Mouse (Mus musculus): ENCODE data around the gene Dis3l. TPM values are rescaled to one million over a fixed set of nuclear protein-coding genes. Genes with fewer than 3 reads are reported as not detected.
A peak's percentile ranks its signal among the peaks of the same experiment; 100 is the strongest.
"Not testable (repeated sequence)": the region's sequence is repeated elsewhere in the genome, so short reads cannot be mapped to it uniquely, and the experiment has no call there.

Gene Dis3l
- polyA plus RNA-seq, 1 experiment from 2014 or later = 8.1 TPM

GRCm38 (mm10) chr9:64310996-64311785, 29.9 kb downstream of the Dis3l start:
- Histone ChIP-seq H3K36me3 (ENCODE audit: insufficient read depth, low read length) (peaks cover 22% of the 10 kb centered on the region), H3K9me3 (ENCODE audit: low read length) (no peaks in the 10 kb centered on the region), H3K27me3 (replicated peaks; ENCODE audit: insufficient read depth, low read length) (no peaks in the 10 kb centered on the region), H3K9ac (replicated peaks; ENCODE audit: low read depth) (no peak overlapping the region), H3K4me2 (replicated peaks; ENCODE audit: low read depth, low read length) (no peak overlapping the region), H3K27ac (ENCODE audit: low read length) (no peak overlapping the region), H3K4me1 (ENCODE audit: insufficient read depth, low read depth, low read length) (no peaks in the 10 kb centered on the region), H3K4me3 (ENCODE audit: low read depth, low read length) (no peak overlapping the region)
- WGBS = 73% methylated on average over 16 of the region's 16 CpGs
- TF ChIP-seq CTCF (IDR thresholded peaks at IDR 0.05) (peak; percentile 43), EP300 (IDR thresholded peaks at IDR 0.05) (no peak)
- DNase-seq (ENCODE audit: low spot score) (no peak), ATAC-seq (no peak)

DNA sequence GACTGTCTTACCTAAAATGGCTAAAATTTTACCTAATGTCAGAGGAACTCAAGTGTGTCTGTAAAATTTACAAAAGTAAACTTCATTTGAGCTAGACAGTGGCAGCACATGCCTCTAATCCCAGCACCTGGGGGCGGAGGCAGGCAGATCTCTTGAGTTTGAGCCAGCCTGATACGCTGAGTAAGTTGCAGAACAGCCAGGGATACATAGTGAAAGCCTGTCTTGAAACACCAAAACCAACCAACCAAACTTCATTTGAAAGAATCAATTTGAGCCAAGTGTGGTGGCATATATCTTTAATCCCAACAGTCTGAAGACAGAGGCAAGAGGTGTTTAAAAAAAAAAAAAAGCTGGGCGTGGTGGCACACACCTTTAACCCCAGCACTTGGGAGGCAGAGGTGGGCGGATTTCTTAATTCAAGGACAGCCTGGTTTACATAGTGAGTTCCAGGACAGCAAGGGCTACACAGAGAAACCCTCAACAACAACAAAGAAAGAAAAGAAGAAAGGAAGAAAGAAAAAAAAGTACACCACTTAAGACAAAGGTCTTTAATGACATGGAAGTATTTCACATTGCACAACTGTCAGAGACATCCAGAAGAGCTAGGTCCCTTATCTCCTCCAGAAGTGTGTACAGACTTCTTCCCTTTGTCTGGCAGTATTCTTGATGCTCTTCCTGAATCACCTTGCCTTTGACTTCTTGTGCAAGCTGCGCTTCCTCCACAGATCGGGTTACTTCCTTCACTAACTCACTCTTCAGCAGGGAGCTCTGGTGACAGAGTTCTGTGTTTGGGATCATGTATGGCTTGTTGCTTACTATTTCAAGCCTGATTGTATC, 34.4 kb downstream of the Dis3l start:
- Histone ChIP-seq H3K27me3 (replicated peaks; ENCODE audit: insufficient read depth, low read length) (no peaks in the 10 kb centered on the region), H3K4me2 (replicated peaks; ENCODE audit: low read depth, low read length) (no peak overlapping the region), H3K9ac (replicated peaks; ENCODE audit: low read depth) (no peak overlapping the region), H3K27ac (ENCODE audit: low read length) (no peak overlapping the region), H3K9me3 (ENCODE audit: low read length) (no peaks in the 10 kb centered on the region), H3K4me3 (ENCODE audit: low read depth, low read length) (no peak overlapping the region), H3K36me3 (ENCODE audit: insufficient read depth, low read length) (peaks cover 22% of the 10 kb centered on the region; the same call in 1 of the 2 replicates), H3K4me1 (ENCODE audit: insufficient read depth, low read depth, low read length) (no peaks in the 10 kb centered on the region)
- TF ChIP-seq EP300 (IDR thresholded peaks at IDR 0.05) = no peak
- no peak for TF ChIP-seq CTCF (IDR thresholded peaks at IDR 0.05)
- 73% methylated on average over 6 of the region's 6 CpGs for WGBS
- ATAC-seq (no peak), DNase-seq (ENCODE audit: low spot score) (no peak)

DNA sequence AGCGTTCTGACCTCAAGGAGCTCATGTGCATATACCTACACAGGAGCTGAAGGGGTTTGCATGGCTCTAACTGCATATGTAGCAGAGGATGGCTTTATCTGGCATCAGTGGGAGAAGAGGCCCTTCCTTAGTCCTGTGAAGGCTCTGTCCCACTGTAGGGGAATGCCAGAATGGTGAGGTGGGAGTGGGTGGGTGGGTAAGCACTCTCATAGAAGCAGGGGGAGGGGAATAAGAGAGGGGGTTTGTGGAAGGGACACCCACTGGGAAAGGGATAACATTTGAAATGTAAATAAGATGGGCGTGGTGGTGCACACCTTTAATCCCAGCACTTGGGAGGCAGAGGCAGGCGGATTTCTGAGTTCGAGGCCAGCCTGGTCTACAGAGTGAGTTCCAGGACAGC, 38.0 kb downstream of the Dis3l start:
- not testable (repeated sequence) for H3K27me3 ChIP-seq (replicated peaks; ENCODE audit: insufficient read depth, low read length); H3K4me1 ChIP-seq (ENCODE audit: insufficient read depth, low read depth, low read length); H3K4me2 ChIP-seq (replicated peaks; ENCODE audit: low read depth, low read length); DNase-seq (ENCODE audit: low spot score); ATAC-seq; H3K9ac ChIP-seq (replicated peaks; ENCODE audit: low read depth); H3K4me3 ChIP-seq (ENCODE audit: low read depth, low read length); H3K9me3 ChIP-seq (ENCODE audit: low read length); H3K27ac ChIP-seq (ENCODE audit: low read length)
- WGBS = 96% methylated on average over 4 of the region's 4 CpGs
- H3K36me3 ChIP-seq (ENCODE audit: insufficient read depth, low read length) = peaks cover 20% of the 10 kb centered on the region

- no peaks in the 10 kb centered on the region for H3K27me3 ChIP-seq (replicated peaks; ENCODE audit: insufficient read depth, low read length)
- DNase-seq (ENCODE audit: low spot score) = no peak
- TF ChIP-seq EP300 (IDR thresholded peaks at IDR 0.05) (no peak), CTCF (IDR thresholded peaks at IDR 0.05) (no peak)
- no peak overlapping the region for H3K27ac ChIP-seq (ENCODE audit: low read length)
- no peak for ATAC-seq
- 34% methylated on average over 5 of the region's 5 CpGs for WGBS
- no peaks in the 10 kb centered on the region for H3K9me3 ChIP-seq (ENCODE audit: low read length)
- 0 out of 2 replicates have a peak overlapping the region, but pooled peaks have one; percentile 83 for H3K4me3 ChIP-seq (ENCODE audit: low read depth, low read length)
- 0 out of 2 replicates have a peak, but pooled peaks cover 3% of the 10 kb centered on the region for H3K4me1 ChIP-seq (ENCODE audit: insufficient read depth, low read depth, low read length)
- peak overlapping the region; percentile 77; the same call in 1 of the 2 replicates for H3K4me2 ChIP-seq (replicated peaks; ENCODE audit: low read depth, low read length)
- H3K36me3 ChIP-seq (ENCODE audit: insufficient read depth, low read length) = no peaks in the 10 kb centered on the region
- H3K9ac ChIP-seq (replicated peaks; ENCODE audit: low read depth) = peak overlapping the region; percentile 84; the same call in 1 of the 2 replicates
Observed at GRCm38 (mm10) chr9:64282404-64282987, 58.6 kb downstream of the Dis3l start.

DNA sequence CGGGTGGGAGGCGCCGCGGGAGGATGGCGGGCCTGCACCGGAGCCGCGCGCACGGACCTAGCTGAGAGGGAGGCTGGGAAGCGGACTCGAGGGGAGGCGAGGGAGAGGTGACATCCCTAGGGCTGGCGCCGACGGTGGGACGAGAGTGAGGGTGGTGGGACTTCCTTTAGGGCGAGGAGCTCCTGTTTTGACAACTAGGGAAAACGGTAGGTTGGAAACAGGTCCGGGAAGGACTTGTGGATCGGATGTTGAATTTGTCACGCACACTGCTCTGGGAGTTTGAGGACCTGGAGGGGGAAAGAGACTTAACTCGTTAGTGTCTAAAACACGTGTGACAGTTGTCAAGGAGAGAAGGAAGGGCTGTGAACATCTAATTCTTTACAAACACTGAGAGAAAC, 59.3 kb downstream of the Dis3l start:
- ATAC-seq (peak; percentile 87), DNase-seq (ENCODE audit: low spot score) (no peak)
- WGBS = under 1% methylated on average over 24 of the region's 24 CpGs

More for the DNA sequence above, 59.3 kb downstream of the Dis3l start:
- H3K4me1 ChIP-seq (ENCODE audit: insufficient read depth, low read depth, low read length) = 0 out of 2 replicates have a peak, but pooled peaks cover 3% of the 10 kb centered on the region
- H3K27me3 ChIP-seq (replicated peaks; ENCODE audit: insufficient read depth, low read length) = no peaks in the 10 kb centered on the region
- H3K4me3 ChIP-seq (ENCODE audit: low read depth, low read length) = peak overlapping the region; percentile 83
- H3K9ac ChIP-seq (replicated peaks; ENCODE audit: low read depth) = peak overlapping the region; percentile 84
- no peaks in the 10 kb centered on the region for H3K36me3 ChIP-seq (ENCODE audit: insufficient read depth, low read length)
- peak overlapping the region; percentile 79 for H3K27ac ChIP-seq (ENCODE audit: low read length)
- no peaks in the 10 kb centered on the region for H3K9me3 ChIP-seq (ENCODE audit: low read length)
- TF ChIP-seq CTCF (IDR thresholded peaks at IDR 0.05) = no peak
- no peak for TF ChIP-seq EP300 (IDR thresholded peaks at IDR 0.05)
- H3K4me2 ChIP-seq (replicated peaks; ENCODE audit: low read depth, low read length) = peak overlapping the region; percentile 77

All from lung, postnatal 0 days (tissue).